Mouse (Mus musculus) embryo, embryonic 11.5 days (tissue): ENCODE measurements around the gene Nox3.

Experiments used
- DNase-seq: peaks from one replicate; pipeline ENCODE4 v3.0.0-alpha.2; 2012; ENCODE audit warnings: low read depth, low spot score

The Nox3 gene

GRCm38 (mm10) chr17:3610307-3610754, 85.7 kb downstream of the Nox3 start:
- DNase-seq = no peak

GRCm38 (mm10) chr17:3602954-3603672, 92.9 kb downstream of the Nox3 start:
- DNase-seq = no peak

- DNase-seq = no peak
Observed at GRCm38 (mm10) chr17:3598393-3598792, 97.7 kb downstream of the Nox3 start.

GRCm38 (mm10) chr17:3597866-3598265, 98.2 kb downstream of the Nox3 start:
- no peak for DNase-seq

GRCm38 (mm10) chr17:3597130-3597529, 98.9 kb downstream of the Nox3 start:
- DNase-seq = no peak
